ENCODE assay signal across 8 mouse cellular contexts in genomic region chrX:101221834-101222795, GRCm38 (mm10). TPM values are rescaled to one million over a fixed set of nuclear protein-coding genes. Genes with fewer than 3 reads are reported as not detected.
DNase-seq lines count a peak whose midpoint lies in the region; ATAC-seq and TF ChIP-seq lines count a peak whose summit lies in the region.

TSS of gene Snx12 (minus strand) at chrX:101222563.

- peak within 1 kb of the TSS; percentile 68 for H3K27ac ChIP-seq in embryonic facial prominence, embryonic 13.5 days
- peak within 1 kb of the TSS; percentile 67 for H3K27ac ChIP-seq in kidney, adult 2 months (ENCODE audit: insufficient read depth, low read depth, low read length)
- H3K27ac ChIP-seq in limb, embryonic 12.5 days: peak within 1 kb of the TSS; percentile 56
- peak within 1 kb of the TSS; percentile 85 for H3K27ac ChIP-seq in midbrain, embryonic 15.5 days
- H3K27ac ChIP-seq in spleen, adult 2 months (ENCODE audit: insufficient read depth, low read length): peak within 1 kb of the TSS; percentile 88

- peak; percentile 97 for ATAC-seq in embryonic facial prominence, embryonic 13.5 days (ENCODE audit: insufficient number of reproducible peaks, insufficient read depth, low FRiP score, low TSS enrichment, low read depth)
- peak; percentile 99 for ATAC-seq in limb, embryonic 12.5 days (ENCODE audit: insufficient number of reproducible peaks, insufficient read depth, low FRiP score, low TSS enrichment, low read depth)
- peak; percentile 99 for ATAC-seq in midbrain, embryonic 15.5 days (replicated peaks)

- peak; percentile 2 for TF ChIP-seq POLR2A in kidney, adult 2 months (IDR thresholded peaks at IDR 0.05; ENCODE audit: low read depth, low read length)
- TF ChIP-seq POLR2A in spleen, adult 2 months (IDR thresholded peaks at IDR 0.05; ENCODE audit: low read depth, low read length): peak; percentile 4; the same call in 1 of the 2 replicates

- WGBS in embryonic facial prominence, embryonic 13.5 days: 18% methylated on average over 55 of the region's 55 CpGs
- WGBS in kidney, adult 2 months: under 1% methylated on average over 55 of the region's 55 CpGs
- WGBS in limb, embryonic 12.5 days: 17% methylated on average over 55 of the region's 55 CpGs
- 18% methylated on average over 55 of the region's 55 CpGs for WGBS in midbrain, embryonic 15.5 days
- WGBS in spleen, adult 2 months: 29% methylated on average over 55 of the region's 55 CpGs

- H3K9ac ChIP-seq in embryonic facial prominence, embryonic 13.5 days: peak within 1 kb of the TSS; percentile 72
- H3K9ac ChIP-seq in limb, embryonic 12.5 days (replicated peaks): peak within 1 kb of the TSS; percentile 57
- peak within 1 kb of the TSS; percentile 53 for H3K9ac ChIP-seq in midbrain, embryonic 15.5 days

- peak within 1 kb of the TSS; percentile 59 for H3K4me2 ChIP-seq in embryonic facial prominence, embryonic 13.5 days
- H3K4me2 ChIP-seq in limb, embryonic 12.5 days: peak within 1 kb of the TSS; percentile 59
- H3K4me2 ChIP-seq in midbrain, embryonic 15.5 days: peak within 1 kb of the TSS; percentile 55

- peak; percentile 97 for DNase-seq in 3134 (ENCODE audit: extremely low read depth, insufficient read length, low spot score)
- peak; percentile 80 to 83 for DNase-seq in adrenal gland, postnatal 36 days
- DNase-seq in heart, adult 18-20 months: peak; percentile 91 to 92
- DNase-seq in kidney, adult 2 months: peak; percentile 94
- DNase-seq in spleen, adult 2 months (ENCODE audit: low read depth in 1 of 2, low spot score in 2 of 2): peak; percentile 68 to 85

- no peaks in the 10 kb centered on the region for H3K36me3 ChIP-seq in embryonic facial prominence, embryonic 13.5 days
- no peaks in the 10 kb centered on the region for H3K36me3 ChIP-seq in kidney, adult 2 months (ENCODE audit: control insufficient read depth, insufficient read depth, low read length)
- no peaks in the 10 kb centered on the region for H3K36me3 ChIP-seq in limb, embryonic 12.5 days
- no peaks in the 10 kb centered on the region for H3K36me3 ChIP-seq in midbrain, embryonic 15.5 days (replicated peaks)
- H3K36me3 ChIP-seq in spleen, adult 2 months (ENCODE audit: control insufficient read depth, insufficient read depth, low read length): no peaks in the 10 kb centered on the region

- peaks cover 19% of the 10 kb centered on the region for H3K27me3 ChIP-seq in embryonic facial prominence, embryonic 13.5 days
- H3K27me3 ChIP-seq in kidney, adult 2 months (replicated peaks; ENCODE audit: control insufficient read depth, insufficient read depth, low read length): no peaks in the 10 kb centered on the region
- H3K27me3 ChIP-seq in limb, embryonic 12.5 days: peaks cover 26% of the 10 kb centered on the region
- H3K27me3 ChIP-seq in midbrain, embryonic 15.5 days (replicated peaks): no peaks in the 10 kb centered on the region; the same call in 1 of the 2 replicates
- H3K27me3 ChIP-seq in spleen, adult 2 months (ENCODE audit: control insufficient read depth, insufficient read depth, low read length): no peaks in the 10 kb centered on the region

- H3K4me3 ChIP-seq in embryonic facial prominence, embryonic 13.5 days: peak within 1 kb of the TSS; percentile 57
- peak within 1 kb of the TSS; percentile 88 for H3K4me3 ChIP-seq in kidney, adult 2 months (ENCODE audit: insufficient read depth, low read depth, low read length)
- peak within 1 kb of the TSS; percentile 54 for H3K4me3 ChIP-seq in limb, embryonic 12.5 days (replicated peaks)
- H3K4me3 ChIP-seq in midbrain, embryonic 15.5 days: peak within 1 kb of the TSS; percentile 58
- peak within 1 kb of the TSS; percentile 84 for H3K4me3 ChIP-seq in spleen, adult 2 months (ENCODE audit: extremely low read depth, insufficient read depth, insufficient read length)

- TF ChIP-seq CTCF in kidney, adult 2 months (conservative IDR thresholded peaks at IDR 0.05; ENCODE audit: insufficient read depth, insufficient read length, low read depth, low read length): no peak
- TF ChIP-seq CTCF in spleen, adult 2 months (IDR thresholded peaks at IDR 0.05; ENCODE audit: extremely low read depth, insufficient read depth, insufficient read length, insufficient replicate concordance): no peak

- H3K9me3 ChIP-seq in embryonic facial prominence, embryonic 13.5 days: no peaks in the 10 kb centered on the region
- H3K9me3 ChIP-seq in limb, embryonic 12.5 days: no peaks in the 10 kb centered on the region
- H3K9me3 ChIP-seq in midbrain, embryonic 15.5 days: no peaks in the 10 kb centered on the region

- H3K4me1 ChIP-seq in embryonic facial prominence, embryonic 13.5 days: no peaks in the 10 kb centered on the region
- no peaks in the 10 kb centered on the region for H3K4me1 ChIP-seq in kidney, adult 2 months (ENCODE audit: control insufficient read depth, insufficient read depth, low read length)
- no peaks in the 10 kb centered on the region for H3K4me1 ChIP-seq in limb, embryonic 12.5 days (replicated peaks)
- peaks cover 9% of the 10 kb centered on the region for H3K4me1 ChIP-seq in midbrain, embryonic 15.5 days
- no peaks in the 10 kb centered on the region for H3K4me1 ChIP-seq in spleen, adult 2 months (ENCODE audit: control insufficient read depth, insufficient read depth, insufficient read length)

RNA-seq across cellular contexts. Expression of gene Snx12, which starts in this region (rescaled TPM):
- 10 to 100 TPM; 49.9 to 52.0 TPM for total RNA-seq in adrenal gland, postnatal 36 days (2021)
- polyA plus RNA-seq in embryonic facial prominence, embryonic 13.5 days (2015; fragmentation: Nextera tagmentation; extraction: Ambion mirVana): 56.2 and 57.4 TPM in 2 replicates
- 10 to 100 TPM; 32.7 to 37.8 TPM for total RNA-seq in heart, adult 18-20 months (2021)
- 22.5 and 30.3 TPM in 2 replicates for polyA plus RNA-seq in kidney, adult 2 months (2012; rRNA removed)
- 46.8 and 51.7 TPM in 2 replicates for polyA plus RNA-seq in limb, embryonic 12.5 days (2016; fragmentation: Nextera tagmentation; extraction: Ambion mirVana)
- 45.1 and 46.4 TPM in 2 replicates for polyA plus RNA-seq in midbrain, embryonic 15.5 days (2015; fragmentation: Nextera tagmentation; extraction: Ambion mirVana)
- polyA plus RNA-seq in spleen, adult 2 months (2012; rRNA removed): 7.7 and 11.9 TPM in 2 replicates

Comparison
In these comparisons a context has a peak if more than half of its experiments do, and no peak if none do; other contexts are left out.
1. Peak in every context shown above with its lines: DNase-seq, ATAC-seq, H3K4me3 ChIP-seq and H3K27ac ChIP-seq.